Mouse (Mus musculus) hindbrain, embryonic 11.5 days (tissue): ENCODE measurements around the gene Ear10. TPM values are rescaled to one million over a fixed set of nuclear protein-coding genes. Genes with fewer than 3 reads are reported as not detected.
"Not testable (repeated sequence)": the region's sequence is repeated elsewhere in the genome, so short reads cannot be mapped to it uniquely, and the experiment has no call there.

Experiments
- ATAC-seq: fragments of 200-750 bp; cut with Nextera tagmentation; 2 replicates; pipeline ENCODE4 v1.8.0; 2017; ENCODE audit warnings: mild to moderate bottlenecking, moderate TSS enrichment, moderate library complexity; ENCODE audit not compliant: low FRiP score
- DNase-seq: peaks from one replicate; pipeline ENCODE4 v3.0.0-alpha.2; 2015; ENCODE audit warnings: low spot score
- H3K27ac ChIP-seq: fragments of 300-500 bp; sonication (generic); 2 replicates; pipeline ENCODE4 v1.5.1; 2014; ENCODE audit warnings: mild to moderate bottlenecking, low read depth, low read length
- H3K27me3 ChIP-seq: fragments of 300-500 bp; sonication (generic); 2 replicates; pipeline ENCODE4 v1.6.1; 2014; ENCODE audit warnings: mild to moderate bottlenecking, low read length, moderate library complexity, mixed read lengths; ENCODE audit not compliant: control insufficient read depth, insufficient read depth
- H3K36me3 ChIP-seq: fragments of 300-500 bp; sonication (generic); 2 replicates; pipeline ENCODE4 v1.6.1; 2014; ENCODE audit warnings: mild to moderate bottlenecking, low read length, moderate library complexity, mixed read lengths; ENCODE audit not compliant: control insufficient read depth, insufficient read depth
- H3K4me1 ChIP-seq: fragments of 300-500 bp; sonication (generic); replicated peaks from 2 replicates; pipeline ENCODE4 v1.6.1; 2014; ENCODE audit warnings: low read length, mixed read lengths; ENCODE audit not compliant: control insufficient read depth, insufficient read depth
- H3K4me2 ChIP-seq: fragments of 300-500 bp; sonication (generic); replicated peaks from 2 replicates; pipeline ENCODE4 v1.6.1; 2014; ENCODE audit warnings: mild to moderate bottlenecking, low read depth, low read length
- H3K4me3 ChIP-seq: fragments of 300-500 bp; sonication (generic); 2 replicates; pipeline ENCODE4 v1.5.1; 2014; ENCODE audit warnings: low read depth, low read length
- H3K9ac ChIP-seq: fragments of 300-500 bp; sonication (generic); 2 replicates; pipeline ENCODE4 v1.6.1; 2014; ENCODE audit warnings: low read depth, low read length
- H3K9me3 ChIP-seq: fragments of 300-500 bp; sonication (generic); 2 replicates; pipeline ENCODE4 v1.6.1; 2016; ENCODE audit warnings: low read length; ENCODE audit not compliant: control insufficient read depth
- WGBS: fragments of 180-500 bp; shearing (Covaris S2); extraction: QIAGEN DNeasy Blood & Tissue Kit; methylation state at CpG from one replicate; pipeline ENCODE4 v1.1.7; 2014; 5-methylcytosine and 5-hydroxymethylcytosine counted together
- polyA plus RNA-seq: library from polyadenylated mRNA; unstranded; fragments of >200 nt; fragmentation: Nextera tagmentation; extraction: Ambion mirVana; gene quantifications from 2 replicates; pipeline ENCODE4 v1.2.1, GENCODE M21; 2014

The Ear10 gene
- polyA plus RNA-seq, 1 experiment from 2014 or later: not detected

DNA sequence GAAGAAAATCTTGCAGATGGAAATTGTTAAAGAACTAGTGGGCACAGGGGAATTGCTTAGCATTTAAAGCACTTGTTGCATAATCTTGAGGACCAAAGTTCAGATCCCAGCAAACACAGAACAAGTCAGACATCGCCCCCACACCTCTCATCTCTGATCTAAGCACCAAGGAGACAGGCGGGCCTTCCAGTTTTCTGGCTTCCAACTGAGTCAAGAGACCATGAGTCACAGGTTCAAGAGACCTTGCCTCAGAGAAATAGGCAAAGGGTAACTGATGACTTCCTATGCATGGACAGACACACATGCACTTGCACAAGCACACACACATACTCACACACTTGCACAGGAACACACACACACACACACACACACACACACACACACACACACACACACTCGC, 24.8 kb downstream of the Ear10 start:
- H3K36me3 ChIP-seq, H3K4me3 ChIP-seq, H3K27ac ChIP-seq, H3K4me2 ChIP-seq, H3K9ac ChIP-seq, H3K9me3 ChIP-seq, ATAC-seq, H3K4me1 ChIP-seq, DNase-seq, H3K27me3 ChIP-seq: not testable (repeated sequence)
- WGBS: 85% methylated on average over 3 of the region's 3 CpGs

GRCm38 (mm10) chr14:43895357-43895756, 28.0 kb downstream of the Ear10 start:
- WGBS: 35% methylated on average over 1 of the region's 2 CpGs
- H3K27ac ChIP-seq, DNase-seq, H3K4me2 ChIP-seq, H3K9me3 ChIP-seq, H3K36me3 ChIP-seq, H3K4me3 ChIP-seq, H3K4me1 ChIP-seq, ATAC-seq, H3K9ac ChIP-seq, H3K27me3 ChIP-seq: not testable (repeated sequence)

DNA sequence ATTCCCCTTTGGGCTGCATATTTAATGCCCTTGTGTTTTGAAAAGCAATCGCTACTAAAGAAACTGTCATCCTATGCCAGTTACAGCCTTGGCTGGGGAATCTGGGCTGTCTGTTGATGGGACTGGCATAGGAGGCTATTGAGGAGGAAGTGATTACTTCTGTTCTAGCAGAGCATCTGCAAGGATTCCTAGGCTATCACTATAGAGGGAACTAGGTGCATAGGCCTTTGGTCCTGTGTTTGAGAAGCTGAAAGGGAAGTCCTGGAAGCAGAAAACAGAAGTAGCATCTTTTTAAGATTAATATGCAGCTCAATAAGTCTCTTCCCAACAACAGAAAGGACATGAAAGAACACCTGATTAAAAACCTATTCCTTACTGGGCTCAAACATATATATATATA, 32.1 kb downstream of the Ear10 start:
- H3K9ac ChIP-seq, H3K4me3 ChIP-seq, H3K36me3 ChIP-seq, H3K27ac ChIP-seq, H3K9me3 ChIP-seq, H3K27me3 ChIP-seq, H3K4me1 ChIP-seq, H3K4me2 ChIP-seq, DNase-seq, ATAC-seq: not testable (repeated sequence)
- no CpG with 5 or more reads among the region's 1 CpGs for WGBS

DNA sequence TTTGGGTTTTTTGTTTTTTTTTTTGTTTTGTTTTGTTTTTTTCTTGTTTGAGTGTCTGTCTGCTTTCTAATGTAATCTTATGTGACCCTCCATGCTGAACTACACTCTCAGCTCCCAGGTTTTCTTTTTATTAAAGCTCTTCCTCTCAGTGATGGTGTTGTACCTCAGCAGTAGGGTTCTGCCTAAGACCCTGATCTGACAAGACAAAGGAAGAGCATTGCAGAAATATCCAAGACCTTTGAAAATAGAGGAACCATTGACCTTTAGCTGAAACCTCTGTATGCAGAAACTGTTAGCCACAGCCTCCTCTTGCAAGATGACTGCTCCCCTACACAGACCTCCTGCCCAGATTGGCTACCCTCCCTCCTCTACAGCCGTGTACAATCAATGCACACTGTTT, 37.1 kb downstream of the Ear10 start:
- ATAC-seq, H3K4me3 ChIP-seq, H3K9me3 ChIP-seq, H3K27me3 ChIP-seq, H3K36me3 ChIP-seq, DNase-seq, H3K27ac ChIP-seq, H3K9ac ChIP-seq, H3K4me1 ChIP-seq, H3K4me2 ChIP-seq: not testable (repeated sequence)
- 65% methylated on average over 1 of the region's 1 CpGs for WGBS

- not testable (repeated sequence) for H3K36me3 ChIP-seq, H3K9me3 ChIP-seq, H3K4me3 ChIP-seq, H3K27me3 ChIP-seq, ATAC-seq, H3K4me2 ChIP-seq, H3K4me1 ChIP-seq, H3K9ac ChIP-seq, DNase-seq, H3K27ac ChIP-seq
- WGBS: 91% methylated on average over 5 of the region's 5 CpGs
Measured at GRCm38 (mm10) chr14:43879966-43880545, 43.3 kb downstream of the Ear10 start.

GRCm38 (mm10) chr14:43877789-43878188, 45.6 kb downstream of the Ear10 start:
- DNase-seq, H3K36me3 ChIP-seq, H3K9me3 ChIP-seq, H3K27ac ChIP-seq, H3K4me2 ChIP-seq, H3K4me1 ChIP-seq, H3K27me3 ChIP-seq, H3K4me3 ChIP-seq, ATAC-seq, H3K9ac ChIP-seq: not testable (repeated sequence)
- 65% methylated on average over 1 of the region's 2 CpGs for WGBS

DNA sequence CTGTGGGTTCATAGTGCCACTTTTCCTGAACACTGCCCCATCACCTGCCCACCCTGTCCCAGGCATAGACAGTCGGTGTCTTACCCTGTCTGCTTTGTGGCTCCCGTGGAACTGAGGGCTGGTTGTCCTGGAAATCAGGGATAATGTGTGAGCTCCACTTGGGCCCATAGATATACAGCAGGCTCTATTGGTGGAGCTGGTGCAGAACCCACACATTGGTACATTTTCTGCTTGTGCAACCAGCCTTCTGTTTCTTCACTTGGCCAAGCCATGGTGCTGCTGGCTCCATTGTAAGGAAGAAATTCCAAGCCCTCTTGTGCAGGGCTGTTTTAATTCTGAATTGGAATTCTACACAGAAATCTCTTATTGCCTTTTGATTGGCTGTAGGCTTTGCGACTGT, 47.9 kb downstream of the Ear10 start, which contains the start of gene Ear1:
Ear1 (minus strand) TSS at position 101 of the 400 bp plus-strand sequence.
- H3K4me1 ChIP-seq, H3K4me3 ChIP-seq, ATAC-seq, H3K36me3 ChIP-seq, DNase-seq, H3K4me2 ChIP-seq, H3K9ac ChIP-seq, H3K27ac ChIP-seq, H3K9me3 ChIP-seq, H3K27me3 ChIP-seq: not testable (repeated sequence)
- whole genome bisulfite sequencing: 92% methylated on average over 2 of the region's 3 CpGs

GRCm38 (mm10) chr14:43874862-43875261, 48.5 kb downstream of the Ear10 start:
- 90% methylated on average over 3 of the region's 3 CpGs for WGBS
- not testable (repeated sequence) for H3K4me1 ChIP-seq, H3K4me2 ChIP-seq, H3K4me3 ChIP-seq, DNase-seq, H3K27me3 ChIP-seq, H3K36me3 ChIP-seq, H3K9ac ChIP-seq, H3K27ac ChIP-seq, ATAC-seq, H3K9me3 ChIP-seq
